Mouse (Mus musculus): ENCODE measurements around the gene Tmem145.
"Not testable (repeated sequence)": the region's sequence is repeated elsewhere in the genome, so short reads cannot be mapped to it uniquely, and the experiment has no call there.

The Tmem145 gene

DNA sequence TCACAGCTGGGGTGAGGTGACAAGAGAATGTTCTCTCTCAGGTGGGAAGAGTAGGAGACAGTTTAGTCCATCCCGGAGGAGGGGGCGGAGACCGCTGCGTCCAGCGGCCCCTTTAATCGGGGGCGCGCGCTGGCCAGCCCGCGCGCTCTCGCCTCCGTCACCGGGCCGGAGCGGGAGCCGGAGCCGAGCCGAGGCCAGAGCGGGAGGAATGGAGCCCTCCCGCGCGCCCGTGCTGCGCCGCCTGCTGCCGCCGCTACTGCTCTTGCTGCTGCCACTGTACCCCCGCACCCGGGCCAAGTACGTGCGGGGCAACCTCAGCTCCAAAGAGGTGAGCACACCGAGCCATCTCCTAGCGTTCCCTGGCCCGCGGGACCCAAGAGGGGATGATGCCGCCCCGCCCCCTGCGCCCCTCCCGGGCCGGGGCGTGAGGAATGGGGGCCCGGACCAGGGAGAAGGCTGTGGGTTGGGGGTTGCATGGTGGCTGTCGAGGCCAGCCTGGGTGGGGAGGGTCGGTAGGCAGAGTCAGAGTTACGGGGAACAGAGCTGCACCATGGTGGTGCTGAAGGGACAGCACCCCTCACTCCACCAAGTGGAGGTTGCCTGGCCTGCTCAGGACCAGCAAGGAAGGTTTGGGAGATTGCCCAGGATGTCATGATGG is at the start of gene Tmem145:
Gene Tmem145, plus strand, starts transcription at position 151 of the 658 bp plus-strand sequence.
- peak; percentile 82 for DNase-seq

DNA sequence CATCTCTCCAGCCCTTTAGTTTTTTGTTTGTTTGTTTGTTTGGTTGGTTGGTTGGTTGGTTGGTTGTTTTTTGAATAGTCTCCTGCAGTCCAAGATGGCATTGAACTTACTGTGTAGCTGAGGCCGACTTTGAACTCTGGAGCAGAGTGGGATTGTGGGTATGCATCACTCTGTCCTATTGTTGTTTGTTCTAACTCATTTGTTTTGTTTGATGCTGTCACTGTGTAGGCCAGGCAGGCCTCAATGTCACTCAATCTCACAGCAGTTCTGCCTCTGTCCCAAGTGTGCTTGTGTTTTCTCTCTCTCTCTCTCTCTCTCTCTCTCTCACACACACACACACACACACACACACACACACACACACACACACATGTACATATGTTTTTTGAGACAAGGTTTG is 44.0 kb upstream of the Tmem145 start:
- DNase-seq: no peak

DNA sequence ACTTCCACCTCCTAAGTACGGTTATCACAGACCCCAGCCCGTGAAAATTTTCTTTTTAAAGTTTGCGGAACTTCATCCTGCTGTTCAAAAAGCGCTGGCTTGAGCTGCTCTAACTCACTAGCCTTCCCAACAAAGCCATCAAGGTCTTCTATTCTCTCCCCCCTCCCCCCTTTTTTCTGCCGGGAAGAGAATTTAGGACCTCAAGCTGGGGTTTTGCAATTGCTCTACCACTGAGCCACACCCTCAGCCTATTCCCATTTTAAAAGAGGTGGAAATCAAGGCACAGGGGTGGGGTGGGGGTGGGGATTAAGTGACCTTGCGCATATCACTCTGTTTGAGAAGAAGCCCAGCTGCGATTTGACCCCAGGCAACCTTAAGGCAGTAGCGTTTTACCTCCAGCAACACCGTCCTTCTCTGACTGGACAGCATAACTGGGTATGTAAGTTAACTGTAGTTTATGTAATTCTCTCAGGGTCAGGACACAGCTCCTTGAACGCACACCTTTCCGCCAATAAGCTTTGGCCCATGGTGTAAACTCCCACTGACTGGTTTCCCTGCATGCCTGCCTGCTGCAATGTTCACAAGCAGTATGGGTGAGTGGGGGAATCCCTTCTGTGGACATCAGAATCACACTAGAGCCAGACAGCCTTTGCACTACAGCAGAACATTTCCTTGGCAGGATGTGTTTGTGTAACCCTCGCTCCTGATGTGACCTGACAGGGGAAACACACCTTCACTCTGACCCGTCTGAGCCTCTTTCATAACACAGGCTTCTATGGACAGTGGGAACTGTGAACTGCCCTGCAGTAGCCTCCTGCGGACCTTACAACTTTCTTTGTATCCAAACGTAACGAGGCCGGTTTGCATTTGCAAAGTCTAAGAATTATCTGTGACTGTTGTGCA is 41.7 kb upstream of the Tmem145 start:
- DNase-seq: peak; percentile 33

DNA sequence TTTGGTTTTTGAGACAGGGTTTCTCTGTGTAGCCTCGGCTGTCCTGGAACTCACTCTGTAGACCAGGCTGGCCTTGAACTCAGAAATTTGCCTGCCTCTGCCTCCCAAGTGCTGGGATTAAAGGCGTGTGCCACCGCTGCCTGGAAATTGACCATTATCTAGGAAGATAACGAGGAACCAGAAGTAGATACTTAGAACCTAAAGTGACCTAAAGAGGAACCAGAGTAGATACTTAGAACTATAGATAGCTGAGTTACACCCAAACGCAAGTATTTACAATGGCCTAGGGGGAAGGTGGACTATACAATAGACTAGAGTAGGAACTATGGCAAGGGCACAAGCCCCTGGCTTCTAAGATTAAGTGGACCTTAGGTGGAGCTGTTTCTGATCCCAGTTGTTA is 40.2 kb upstream of the Tmem145 start:
- DNase-seq: not testable (repeated sequence)

DNA sequence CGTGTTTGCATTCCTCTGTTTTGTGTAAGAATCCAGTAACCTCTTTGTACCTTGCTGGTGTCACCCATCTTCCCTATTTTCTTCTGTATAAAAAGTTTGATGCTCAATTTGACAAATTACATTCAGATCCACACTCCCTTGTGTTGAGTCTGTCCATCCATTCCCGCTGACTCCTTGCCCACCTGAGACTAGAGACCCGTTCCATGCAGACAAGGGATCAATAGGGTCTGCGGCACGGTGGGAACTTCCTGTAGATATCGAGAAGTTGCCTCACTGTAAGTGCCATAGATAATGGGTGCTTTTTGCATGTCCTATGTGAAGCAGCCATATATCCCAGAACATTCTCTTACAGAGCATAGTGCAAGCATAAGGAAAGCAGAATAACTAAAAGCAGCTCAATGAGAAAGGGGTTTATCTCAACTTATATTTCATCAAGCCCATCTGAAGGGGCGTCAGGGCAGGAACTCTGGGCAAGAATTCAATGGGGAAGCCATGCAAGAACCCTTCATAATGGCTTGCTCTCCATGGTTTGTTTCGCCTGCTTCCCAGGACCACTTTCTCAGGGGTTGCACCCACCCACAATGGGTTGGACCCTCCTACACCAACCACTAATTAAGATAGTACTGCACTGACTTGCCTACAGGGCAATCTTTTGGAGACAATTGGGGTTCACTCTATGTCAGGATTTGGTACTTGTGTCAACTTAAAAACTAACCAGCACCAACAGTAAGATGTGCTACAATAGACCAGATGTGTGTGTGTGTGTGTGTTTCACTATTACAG is 39.5 kb upstream of the Tmem145 start:
- peak; percentile 67 for DNase-seq

DNA sequence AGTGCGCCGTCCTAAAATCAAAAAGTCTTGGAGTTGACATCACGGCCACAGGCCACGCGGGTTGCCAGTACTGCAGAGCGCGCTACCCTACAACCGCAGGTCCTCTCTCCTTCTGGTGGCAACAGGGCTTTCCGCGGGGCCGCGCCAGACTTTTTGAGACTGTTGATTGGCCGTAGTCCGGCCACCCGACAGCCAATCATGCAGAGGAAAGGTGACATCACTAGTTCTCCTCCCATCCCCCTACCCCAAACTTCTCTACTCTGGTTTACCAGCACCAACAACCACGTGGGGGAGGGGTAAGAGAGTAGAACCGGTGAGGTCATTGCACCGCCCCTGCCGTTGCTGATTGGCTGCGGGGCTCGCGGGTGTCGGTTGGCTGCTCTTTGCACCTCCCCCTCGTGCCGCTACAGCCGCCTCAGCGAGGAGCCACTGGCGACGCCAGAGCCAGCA is 38.6 kb upstream of the Tmem145 start, which contains the start of gene Cic:
Gene Cic, plus strand, starts transcription at position 404 of the 450 bp plus-strand sequence.
- DNase-seq: peak; percentile 100

DNA sequence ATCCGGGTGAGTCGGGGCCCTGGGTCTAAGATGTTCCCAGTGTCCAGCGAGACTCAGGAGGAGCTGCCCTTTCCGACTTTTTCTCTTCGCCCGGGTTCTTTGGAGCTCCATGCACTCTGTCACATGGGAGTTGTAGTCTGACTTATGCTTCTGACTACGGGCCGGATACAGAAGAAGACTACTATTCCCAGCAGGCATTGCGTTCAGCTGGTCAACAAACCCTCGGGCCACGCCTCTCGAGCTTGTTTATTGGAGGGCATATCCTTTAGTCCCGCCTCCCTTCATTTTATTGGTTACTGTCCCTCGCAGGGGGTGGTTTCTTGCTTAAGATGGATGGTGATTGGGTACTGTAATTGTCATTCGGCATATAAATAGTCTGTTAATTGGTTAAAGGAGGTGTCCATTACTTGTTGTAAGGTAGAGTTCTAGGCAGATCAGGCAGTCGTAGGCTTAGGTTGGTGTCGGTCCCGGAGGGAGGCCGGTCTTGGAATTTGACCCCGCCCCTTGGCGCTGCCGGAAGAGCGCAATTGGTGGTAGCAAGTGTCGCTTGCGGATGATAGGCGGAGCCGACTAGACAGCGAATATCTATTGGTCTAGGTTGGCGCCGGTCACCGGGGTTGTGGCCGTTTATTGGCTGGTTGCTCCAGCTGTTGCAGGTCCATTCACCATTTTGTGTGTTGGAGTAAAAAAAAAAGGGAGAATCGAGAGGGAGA is 38.0 kb upstream of the Tmem145 start:
- DNase-seq: peak; percentile 100

DNA sequence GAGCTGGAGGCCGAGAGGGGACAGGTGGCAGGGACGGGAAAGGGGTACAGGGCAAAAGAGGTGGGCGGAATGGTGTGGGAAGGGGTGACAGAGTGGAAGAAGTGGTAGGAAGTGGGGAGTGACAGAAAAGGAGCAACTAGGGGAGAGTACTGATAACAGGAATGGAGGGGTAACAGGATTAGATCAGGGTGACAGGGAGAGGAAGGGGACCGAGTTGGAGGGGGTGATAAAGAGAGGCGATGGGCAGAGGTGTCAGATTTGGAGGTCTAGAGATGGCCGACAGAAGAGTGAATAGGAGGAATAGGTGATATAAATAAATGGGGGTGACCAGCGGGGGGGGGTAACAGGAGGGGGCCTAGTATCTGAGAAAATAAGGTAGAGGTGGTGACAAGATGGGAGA is 37.3 kb upstream of the Tmem145 start:
- no peak for DNase-seq

DNA sequence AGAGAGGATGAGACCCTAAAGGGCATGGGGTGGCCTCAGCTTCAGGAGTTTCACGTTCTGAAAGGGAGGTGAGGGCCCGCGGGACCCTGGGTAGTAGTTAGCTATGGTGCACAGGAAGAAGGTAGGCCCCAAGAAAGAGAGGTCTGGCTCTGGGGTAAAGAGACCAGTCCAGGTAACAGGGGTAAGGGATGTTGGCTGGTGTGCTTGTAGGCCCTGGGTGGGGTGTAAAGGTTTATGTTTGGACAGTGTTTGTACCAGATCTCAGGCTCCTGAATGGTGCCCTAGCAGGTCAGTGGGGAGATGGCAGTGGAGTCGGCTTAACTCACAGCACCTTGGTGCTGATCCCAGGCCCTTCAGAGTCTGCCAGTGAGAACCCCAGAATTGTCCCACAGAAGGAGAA is 36.9 kb upstream of the Tmem145 start:
- DNase-seq: peak; percentile 67

DNA sequence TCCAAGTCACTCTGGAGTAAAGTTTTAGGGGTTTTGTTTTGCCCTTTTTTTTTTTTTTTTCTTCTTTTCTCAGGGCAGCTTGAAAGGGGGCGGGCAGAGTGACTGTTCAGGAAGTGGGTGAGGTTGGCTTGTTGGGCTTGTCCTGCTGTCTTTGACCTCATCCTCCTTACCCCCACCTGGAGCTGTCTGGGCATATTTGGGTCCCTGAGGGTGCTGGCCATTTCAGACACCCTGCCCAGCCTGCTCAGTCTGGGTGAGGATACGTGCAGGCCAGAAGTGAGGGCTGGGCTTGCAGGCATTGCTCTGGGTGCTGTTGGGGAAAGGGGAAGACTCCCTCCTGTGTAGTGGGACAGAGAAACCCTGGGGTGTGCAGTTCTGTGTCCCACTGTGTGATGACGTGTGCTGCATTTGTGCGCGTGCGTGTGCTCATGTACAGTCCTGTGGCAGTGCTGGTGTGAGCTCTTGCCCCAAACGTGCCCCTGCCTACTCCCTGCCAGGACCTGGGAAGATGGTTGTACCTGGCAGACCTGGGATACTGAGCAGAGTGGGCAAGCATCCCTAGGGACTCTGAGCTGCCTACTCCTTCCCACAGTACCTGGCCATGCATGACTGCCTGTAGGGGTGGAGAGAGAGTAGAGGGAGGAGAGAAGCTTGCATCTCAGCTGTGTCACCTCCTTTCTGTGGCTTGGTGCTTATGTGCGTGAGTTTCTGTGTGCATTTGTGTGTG is 36.2 kb upstream of the Tmem145 start:
- DNase-seq: peak; percentile 69

DNA sequence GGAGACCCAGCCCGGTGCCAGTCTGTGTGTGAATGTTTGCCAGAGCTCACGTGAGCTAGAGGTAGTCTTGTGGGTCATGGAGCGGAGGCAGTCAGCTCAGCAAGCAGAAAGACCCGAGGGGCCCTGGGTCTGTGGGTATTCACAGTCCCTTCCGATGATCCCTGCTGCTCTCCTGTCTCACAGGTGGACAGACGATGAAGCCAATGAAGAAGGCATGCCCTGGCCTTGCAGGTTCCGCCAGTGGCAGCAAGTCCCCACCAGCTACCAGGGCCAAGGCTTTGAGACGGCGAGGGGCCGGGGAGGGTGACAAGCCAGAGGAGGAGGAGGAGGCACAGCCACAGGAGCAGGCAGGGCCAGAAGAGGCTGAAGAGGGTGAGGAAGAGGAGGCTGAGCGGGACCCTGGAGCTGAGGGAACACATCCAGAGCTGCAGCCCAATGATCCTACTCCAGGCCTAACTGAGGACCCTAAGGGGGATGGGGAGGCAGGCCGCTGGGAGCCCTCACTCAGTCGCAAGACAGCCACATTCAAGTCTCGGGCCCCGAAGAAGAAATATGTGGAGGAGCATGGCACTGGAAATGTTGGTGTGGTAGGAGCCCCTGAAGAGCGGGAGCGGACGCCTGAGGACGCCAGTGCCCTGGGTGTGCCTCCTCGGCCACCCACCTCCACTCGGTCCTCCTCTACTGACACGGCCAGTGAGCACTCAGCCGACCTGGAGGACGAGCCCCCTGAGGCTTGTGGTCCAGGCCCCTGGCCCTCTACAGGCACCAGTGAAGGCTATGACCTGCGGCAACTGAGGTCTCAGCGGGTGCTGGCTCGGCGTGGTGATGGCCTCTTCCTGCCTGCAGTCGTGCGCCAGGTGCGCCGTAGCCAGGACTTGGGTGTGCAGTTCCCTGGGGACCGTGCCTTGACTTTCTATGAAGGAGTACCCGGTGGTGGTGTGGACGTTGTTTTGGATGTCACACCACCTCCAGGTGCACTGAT is 35.0 kb upstream of the Tmem145 start:
- DNase-seq: peak; percentile 61

DNA sequence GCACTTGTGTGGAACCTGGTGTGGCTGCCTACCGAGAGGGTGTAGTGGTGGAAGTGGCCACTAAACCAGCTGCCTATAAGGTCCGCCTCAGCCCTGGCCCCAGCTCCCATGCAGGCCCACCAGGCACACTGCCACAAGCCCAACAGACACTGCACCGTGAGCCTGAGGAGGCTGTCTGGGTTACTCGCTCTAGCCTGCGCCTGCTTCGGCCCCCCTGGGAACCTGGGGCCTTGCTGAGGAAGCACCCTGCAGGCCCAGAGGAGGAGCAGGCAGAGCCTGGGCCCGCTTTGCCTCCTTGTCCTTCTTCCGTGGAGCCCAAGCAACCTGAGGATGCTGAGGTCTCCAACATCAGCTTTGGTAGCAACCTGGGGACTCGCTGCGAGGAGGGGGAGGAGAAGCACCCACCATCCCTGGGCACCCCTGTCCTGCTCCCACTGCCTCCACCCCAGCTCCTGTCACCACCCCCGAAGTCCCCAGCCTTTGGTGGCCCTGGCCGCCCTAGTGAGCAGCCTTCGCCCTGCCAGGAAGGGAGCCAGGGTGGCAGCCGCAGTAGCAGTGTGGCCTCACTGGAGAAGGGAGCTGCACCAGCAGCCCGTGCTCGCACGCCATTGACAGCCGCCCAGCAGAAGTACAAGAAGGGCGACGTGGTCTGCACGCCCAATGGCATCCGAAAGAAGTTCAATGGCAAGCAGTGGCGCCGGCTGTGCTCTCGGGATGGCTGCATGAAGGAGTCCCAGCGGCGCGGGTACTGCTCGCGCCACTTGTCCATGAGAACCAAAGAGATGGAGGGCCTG is 34.1 kb upstream of the Tmem145 start:
- peak; percentile 67 for DNase-seq

DNA sequence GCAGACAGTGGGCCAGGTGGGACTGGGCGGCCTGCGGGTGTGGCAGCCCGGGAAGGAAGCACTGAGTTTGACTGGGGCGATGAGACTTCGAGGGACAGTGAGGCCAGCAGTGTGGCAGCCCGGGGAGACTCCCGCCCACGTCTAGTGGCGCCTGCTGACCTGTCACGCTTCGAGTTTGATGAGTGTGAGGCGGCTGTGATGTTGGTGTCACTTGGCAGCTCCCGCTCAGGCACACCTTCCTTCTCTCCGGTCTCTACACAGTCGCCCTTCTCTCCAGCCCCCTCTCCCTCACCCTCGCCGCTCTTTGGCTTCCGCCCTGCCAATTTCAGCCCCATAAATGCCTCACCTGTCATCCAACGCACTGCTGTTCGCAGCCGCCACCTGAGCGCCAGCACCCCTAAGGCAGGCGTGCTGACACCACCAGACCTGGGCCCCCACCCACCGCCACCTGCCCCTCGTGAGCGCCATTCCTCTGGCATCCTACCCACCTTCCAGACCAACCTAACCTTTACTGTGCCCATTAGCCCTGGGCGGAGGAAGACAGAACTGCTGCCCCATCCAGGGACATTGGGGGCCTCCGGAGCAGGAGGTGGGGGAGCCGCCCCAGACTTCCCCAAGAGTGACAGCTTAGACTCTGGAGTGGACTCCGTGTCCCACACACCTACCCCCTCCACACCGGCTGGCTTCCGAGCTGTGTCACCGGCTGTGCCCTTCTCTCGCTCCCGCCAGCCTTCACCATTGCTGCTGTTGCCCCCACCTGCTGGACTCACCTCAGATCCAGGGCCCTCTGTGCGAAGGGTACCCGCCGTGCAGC is 33.3 kb upstream of the Tmem145 start:
- peak; percentile 62 for DNase-seq

DNA sequence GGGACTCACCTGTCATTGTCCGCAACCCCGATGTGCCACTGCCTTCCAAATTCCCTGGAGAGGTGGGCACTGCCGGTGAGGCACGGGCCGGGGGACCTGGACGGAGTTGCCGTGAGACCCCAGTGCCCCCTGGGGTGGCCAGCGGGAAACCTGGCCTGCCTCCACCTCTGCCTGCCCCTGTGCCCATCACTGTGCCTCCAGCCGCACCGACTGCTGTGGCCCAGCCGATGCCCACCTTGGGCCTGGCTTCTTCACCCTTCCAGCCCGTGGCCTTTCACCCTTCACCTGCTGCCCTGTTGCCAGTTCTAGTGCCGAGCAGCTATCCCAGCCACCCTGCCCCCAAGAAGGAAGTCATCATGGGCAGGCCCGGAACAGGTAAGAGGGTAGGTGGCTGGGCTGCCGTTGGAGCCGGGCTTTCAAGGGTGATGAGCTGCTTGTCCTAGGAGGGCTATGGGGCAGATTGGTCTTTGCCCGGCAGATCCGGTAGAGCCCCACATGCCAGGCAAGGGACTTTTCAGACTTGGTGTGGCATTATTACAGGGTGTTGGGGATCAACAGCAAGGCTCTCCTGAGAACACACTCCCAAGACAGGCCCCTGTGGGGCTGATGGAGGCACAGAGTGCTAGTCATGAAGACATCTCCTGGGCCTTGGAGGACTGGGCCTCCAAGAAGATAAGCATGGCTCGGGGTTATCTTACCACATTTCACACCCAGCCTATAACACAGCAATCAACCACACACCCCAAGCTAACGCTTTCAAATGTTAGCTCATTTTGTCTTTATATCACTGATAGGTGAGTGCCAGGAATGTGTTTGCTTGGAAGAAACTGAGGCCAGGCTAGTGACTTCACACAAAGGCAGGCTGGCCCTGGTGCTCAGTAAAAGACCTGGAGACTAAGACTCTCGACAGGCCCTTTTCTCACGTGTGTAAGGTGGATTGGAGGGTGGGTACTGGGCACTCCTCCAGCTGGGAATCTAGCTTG is 32.4 kb upstream of the Tmem145 start:
- DNase-seq: peak; percentile 48

DNA sequence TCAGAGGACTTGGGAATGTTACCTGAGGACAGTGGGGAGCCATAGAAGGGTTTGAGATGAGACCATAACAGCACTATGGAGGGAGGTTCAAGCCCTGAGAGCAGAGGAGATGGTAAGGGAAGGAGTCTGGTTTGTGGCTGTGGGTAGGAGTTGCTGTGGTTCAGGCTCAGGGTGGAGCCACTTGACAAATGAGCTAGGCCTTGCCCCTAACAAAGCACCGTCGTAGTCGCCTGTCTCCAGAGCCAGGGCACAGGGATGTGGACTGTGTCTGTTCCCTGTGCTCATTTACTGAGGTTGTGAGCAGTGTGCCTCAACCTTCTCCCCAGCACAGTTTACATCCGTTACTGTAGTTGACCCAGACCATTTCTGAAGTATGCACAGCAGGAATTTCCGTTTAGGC is 31.3 kb upstream of the Tmem145 start:
- DNase-seq: no peak

DNA sequence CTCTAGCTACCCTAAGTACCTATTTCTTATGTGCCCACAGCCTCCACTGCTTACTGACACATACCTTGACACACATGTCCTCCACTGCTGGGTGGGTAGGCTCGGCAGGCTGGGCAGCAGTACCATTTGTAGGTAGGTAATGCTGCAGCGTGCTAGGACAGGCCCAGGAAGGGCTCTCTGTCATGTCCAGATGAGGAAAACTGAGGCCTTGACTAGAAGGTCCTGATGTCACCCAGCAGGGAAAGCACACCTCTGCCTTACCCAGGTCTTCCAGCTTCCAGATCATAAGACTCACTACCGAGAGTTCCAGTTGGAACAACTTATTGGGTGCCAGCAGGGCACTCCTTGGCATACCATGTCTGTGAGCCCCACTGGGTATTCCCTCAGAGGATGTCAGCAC is 30.9 kb upstream of the Tmem145 start:
- peak; percentile 32 for DNase-seq

DNA sequence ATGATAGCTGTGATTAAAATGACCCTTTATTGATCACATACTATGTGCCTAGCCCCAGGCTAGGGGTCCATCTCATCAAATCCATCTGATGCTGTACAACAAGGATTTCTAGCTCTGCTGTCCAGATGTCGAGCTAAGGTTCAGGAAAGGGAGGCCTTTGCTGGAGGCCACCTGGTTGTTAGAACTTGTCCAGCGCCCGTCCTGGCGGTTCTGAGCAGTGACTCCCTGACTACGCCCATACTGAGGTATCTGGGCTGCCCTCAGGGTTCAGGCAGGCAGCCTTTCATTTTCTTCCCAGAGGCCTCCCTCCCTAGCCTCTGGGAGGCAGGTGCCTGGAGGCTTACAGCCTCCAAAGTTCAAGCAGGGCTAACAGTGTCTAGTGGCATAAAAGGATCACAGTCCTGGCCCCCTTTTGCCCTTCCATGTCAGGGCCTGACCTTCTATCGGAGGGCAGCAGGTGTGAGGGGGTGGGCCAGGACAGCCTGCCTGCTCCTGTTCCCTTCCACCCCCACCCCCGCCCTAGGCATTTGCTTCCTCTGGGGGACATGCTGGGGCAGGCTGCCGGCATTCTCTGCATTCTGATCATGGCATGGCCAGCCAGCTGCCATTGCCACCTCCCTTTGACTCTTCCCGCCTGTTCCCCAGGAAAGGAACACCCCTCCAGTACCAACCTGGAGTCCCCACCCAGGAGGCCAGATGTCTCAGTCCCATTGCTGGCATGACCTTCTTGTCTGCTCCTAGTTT is 30.2 kb upstream of the Tmem145 start:
- peak; percentile 52 for DNase-seq

All from cerebellum, adult 9-11 months (tissue).